Mouse (Mus musculus) layer of hippocampus, postnatal 14 days (tissue): ENCODE measurements around the gene Dgkd. TPM values are rescaled to one million over a fixed set of nuclear protein-coding genes. Genes with fewer than 3 reads are reported as not detected.

Experiments
- DNase-seq, 2 experiments: peaks; one replicate each; pipeline ENCODE4 v3.0.0; 2021 to 2022; ENCODE audit warnings: low spot score in 2 of 2, mixed read lengths in 1 of 2
- total RNA-seq, 2 experiments: library from RNA; stranded (reverse); gene quantifications; 2 replicates each; pipeline ENCODE4 v1.2.3; 2021

Dgkd gene
- total RNA-seq, 2 experiments from 2014 or later = 124 to 137 TPM

DNA sequence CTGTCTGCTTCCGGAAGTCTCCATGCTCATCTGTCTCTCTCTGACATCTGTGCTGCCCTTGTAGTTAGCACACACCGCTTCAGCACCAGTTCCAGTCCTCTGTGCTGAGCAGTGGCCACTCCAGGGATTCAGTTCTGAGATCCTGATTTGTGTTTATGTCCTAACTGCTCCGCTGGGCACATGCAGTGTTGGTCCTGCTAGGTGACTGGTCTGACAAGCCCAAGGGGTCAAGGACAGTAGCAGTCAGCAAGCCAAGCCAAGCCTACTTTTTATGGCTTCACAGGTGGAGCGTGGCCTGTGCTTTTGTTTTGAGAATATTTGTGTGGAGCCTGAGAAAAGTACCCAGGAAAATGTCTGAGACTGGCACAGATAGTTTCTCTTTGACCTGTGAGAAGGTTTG lies 71.8 kb downstream of the Dgkd start:
- DNase-seq = no peak

- no peak for DNase-seq
These were observed 76.6 kb downstream of the Dgkd start for GRCm38 (mm10) chr1:87929730-87930129.

DNA sequence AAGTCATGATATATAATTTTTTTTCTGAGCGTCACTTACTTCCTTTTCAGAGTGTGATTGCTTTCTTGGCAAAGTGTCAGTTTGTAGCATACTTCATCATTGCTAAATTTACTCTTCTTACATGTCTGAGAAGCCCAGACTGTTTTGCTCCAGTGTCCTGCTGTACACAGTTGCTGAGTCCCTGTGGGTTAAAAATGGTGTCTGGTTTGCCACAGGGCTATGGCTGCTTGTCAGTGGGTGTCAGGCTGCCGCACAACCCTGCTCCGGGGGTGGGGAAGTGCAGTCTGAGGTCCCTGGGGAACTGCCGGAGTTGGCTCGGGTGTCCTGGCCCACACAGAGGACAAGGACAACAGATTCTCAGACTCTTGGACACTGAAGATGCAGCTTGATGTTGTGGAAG lies 80.0 kb downstream of the Dgkd start:
- DNase-seq = no peak

GRCm38 (mm10) chr1:87935095-87935494 lies 82.0 kb downstream of the Dgkd start:
- no peak for DNase-seq

GRCm38 (mm10) chr1:87935546-87935945 lies 82.5 kb downstream of the Dgkd start:
- no peak for DNase-seq

- DNase-seq = no peak
These were observed 83.0 kb downstream of the Dgkd start for GRCm38 (mm10) chr1:87936075-87936474.

DNA sequence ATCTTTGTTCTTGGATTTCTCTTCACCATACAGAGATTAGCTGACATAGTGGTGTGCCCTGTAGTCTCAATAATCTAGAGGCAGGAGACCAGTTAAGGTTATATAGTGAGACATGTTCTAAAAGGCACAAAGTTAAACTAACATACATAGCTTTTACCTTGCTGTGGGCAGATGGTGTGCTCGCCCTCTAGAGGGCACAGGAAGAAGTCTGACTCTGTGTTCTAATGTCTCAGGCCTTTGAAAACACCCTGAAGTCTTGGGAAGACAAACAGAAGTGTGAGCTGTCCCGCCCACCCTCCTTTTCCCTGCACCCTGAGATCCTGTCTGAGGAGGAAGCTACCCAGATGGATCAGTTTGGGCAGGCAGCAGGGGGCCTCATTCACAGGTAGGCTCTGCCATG lies 83.4 kb downstream of the Dgkd start:
- DNase-seq = no peak

DNA sequence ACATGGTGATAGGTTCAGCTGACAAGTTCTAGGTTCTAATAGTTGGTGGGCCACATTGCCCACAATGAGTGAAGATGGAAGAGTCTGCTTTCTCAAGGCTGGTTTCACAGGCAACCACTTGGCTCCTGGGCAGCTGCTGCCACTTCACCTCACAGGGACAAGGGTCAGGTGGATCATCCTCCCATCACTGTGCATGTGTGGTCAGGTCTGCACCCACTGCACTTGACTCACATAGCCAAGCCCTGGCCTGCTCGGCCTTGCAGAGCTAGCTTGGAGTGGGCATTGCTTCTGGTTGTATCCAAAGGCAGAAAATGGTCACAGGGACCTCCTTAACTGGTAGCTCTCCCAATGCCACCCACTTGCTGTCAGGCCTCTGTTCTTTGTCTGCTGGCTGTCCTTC lies 88.7 kb downstream of the Dgkd start:
- DNase-seq = no peak

DNA sequence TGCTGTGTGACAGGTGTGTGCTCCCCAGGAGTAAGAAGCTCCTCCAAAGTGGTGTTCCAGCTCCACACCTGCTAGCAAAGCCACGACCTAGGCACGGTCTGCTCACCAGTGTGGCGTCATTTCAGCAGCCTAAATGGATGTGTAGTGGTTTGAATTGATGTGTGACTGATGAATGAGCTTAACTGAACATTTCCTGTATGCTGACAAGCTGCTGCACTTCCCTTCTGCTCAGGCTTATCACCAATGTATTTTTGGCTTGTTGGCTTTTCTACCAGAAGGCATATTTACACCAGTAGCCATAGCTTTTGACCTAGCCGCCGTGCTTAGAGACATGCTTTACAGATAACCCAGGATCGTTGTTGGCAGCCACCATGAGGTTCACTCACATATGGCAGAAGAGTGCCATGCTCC lies 94.6 kb downstream of the Dgkd start:
- no peak for DNase-seq

DNA sequence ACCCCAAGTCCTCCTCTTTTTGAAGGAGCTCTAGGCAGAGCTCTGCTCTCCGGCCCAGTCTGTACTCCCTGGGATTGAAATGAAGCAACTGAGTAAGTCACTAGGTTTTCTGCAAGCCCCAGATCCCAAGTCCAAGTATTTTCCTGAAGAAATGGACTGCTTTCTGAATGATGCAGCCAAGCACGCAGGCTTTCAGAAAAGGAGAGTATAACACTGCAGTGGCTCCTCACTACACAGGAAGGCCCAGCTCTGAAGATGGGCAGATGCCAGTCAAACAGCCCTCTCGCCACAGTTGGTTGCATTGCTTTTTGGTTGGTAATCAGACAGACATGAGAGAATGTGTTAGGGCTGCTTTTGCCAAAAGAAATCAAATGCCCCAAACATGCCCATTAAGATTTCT lies 98.6 kb downstream of the Dgkd start:
- no peak for DNase-seq

- DNase-seq = no peak
These were observed 100.0 kb downstream of the Dgkd start for GRCm38 (mm10) chr1:87953073-87953472.

- DNase-seq = no peak
These were observed 105.8 kb downstream of the Dgkd start for GRCm38 (mm10) chr1:87958931-87959330.

DNA sequence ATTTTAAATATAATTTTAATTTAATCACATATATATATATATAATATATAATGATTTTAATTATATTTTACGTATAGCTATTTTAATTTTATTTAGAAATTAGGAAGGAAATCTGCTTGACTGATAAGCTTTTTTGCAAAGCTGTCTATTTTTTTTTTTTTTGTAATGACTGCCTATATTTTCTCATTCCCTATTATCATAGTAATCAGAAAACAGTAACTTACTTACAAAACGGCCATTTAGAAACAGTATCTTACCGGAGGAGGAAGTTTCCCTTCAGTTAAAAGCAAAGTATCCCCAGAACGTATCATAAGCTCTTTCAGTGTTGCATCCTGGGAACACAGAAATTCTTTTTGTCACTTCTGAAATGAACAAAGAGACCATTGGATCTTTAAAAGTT lies 106.4 kb downstream of the Dgkd start:
- DNase-seq = no peak

DNA sequence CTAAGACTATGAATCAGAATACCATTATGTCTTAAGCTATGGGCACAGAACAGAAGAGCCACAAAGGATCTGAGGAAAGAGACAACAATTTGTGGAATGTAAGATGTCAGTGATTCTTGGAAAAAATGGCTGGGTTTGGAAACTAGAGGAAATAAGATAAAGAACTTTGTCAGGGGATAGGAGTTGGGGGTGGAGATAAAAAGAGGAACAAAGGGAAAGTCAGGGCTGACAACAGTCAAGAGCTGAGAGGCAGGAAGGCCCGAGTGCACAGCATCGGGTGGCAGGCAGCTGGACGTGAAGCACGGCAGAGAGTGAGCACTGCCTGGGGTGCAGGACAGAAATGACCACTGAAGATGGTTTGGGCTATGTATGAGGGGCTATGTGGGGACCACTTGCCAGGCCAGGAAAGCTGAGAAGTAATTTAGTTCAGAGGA lies 106.9 kb downstream of the Dgkd start:
- DNase-seq = no peak

- no peak for DNase-seq
These were observed 107.7 kb downstream of the Dgkd start for GRCm38 (mm10) chr1:87960752-87961151.

DNA sequence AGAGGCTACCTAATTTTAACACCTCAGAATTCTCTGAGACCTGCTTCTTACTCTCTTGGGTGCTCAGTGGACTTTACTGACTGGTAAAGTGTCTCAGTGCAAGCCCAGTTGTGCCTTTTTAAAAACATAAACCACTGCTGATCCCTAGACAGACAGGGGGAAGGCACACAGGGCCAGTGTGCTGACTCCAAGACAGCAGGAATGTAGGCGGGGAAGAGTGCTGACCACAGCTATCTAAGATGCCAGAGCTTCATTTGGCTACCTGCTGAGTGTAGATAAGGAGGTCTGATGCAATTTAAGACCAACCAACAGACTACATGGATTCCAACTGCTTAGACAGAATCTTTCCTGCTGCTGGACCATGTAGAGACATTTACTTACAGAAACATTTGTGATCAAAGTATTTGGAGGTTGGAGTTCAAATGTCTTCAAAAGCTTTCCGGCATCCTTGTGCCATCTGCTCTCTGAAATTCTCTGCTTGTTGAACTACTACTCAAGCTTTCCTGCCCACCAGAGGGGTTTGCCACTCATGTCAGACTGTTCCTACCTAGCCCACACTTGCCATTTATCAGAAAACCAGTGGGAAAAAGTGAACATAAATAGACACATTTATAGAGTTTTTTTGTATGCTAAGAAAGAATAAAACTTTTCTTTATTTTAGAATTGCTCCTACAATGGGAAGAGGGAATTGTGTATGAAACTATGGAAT lies 108.5 kb downstream of the Dgkd start:
- DNase-seq = no peak

GRCm38 (mm10) chr1:87970381-87970780 lies 117.3 kb downstream of the Dgkd start:
- no peak for DNase-seq

- no peak for DNase-seq
These were observed 129.2 kb downstream of the Dgkd start for GRCm38 (mm10) chr1:87982291-87982690.

GRCm38 (mm10) chr1:87992716-87993115 lies 139.6 kb downstream of the Dgkd start:
- DNase-seq = no peak
